Mouse (Mus musculus) stomach, postnatal 0 days (tissue): ENCODE data around the gene Dtx3l. TPM values are rescaled to one million over a fixed set of nuclear protein-coding genes. Genes with fewer than 3 reads are reported as not detected.

Experiments used
- ATAC-seq: fragments of 200-750 bp; cut with Nextera tagmentation; 2 replicates; pipeline ENCODE4 v1.8.0; 2017; ENCODE audit not compliant: low FRiP score, low TSS enrichment
- DNase-seq: peaks from one replicate; pipeline ENCODE4 v3.0.0-alpha.2; 2016; ENCODE audit warnings: low spot score
- H3K27ac ChIP-seq: fragments of 300-500 bp; sonication (generic); replicated peaks from 2 replicates; pipeline ENCODE4 v1.5.1; 2014; ENCODE audit warnings: mild to moderate bottlenecking, control low read depth
- H3K27me3 ChIP-seq: fragments of 300-500 bp; sonication (generic); 2 replicates; pipeline ENCODE4 v1.6.1; 2014; ENCODE audit warnings: low read length; ENCODE audit not compliant: control insufficient read depth, insufficient read depth
- H3K36me3 ChIP-seq: fragments of 300-500 bp; sonication (generic); 2 replicates; pipeline ENCODE4 v1.6.1; 2014; ENCODE audit warnings: low read length, mixed read lengths; ENCODE audit not compliant: control insufficient read depth, insufficient read depth
- H3K4me1 ChIP-seq: fragments of 300-500 bp; sonication (generic); replicated peaks from 2 replicates; pipeline ENCODE4 v1.6.1; 2014; ENCODE audit warnings: antibody characterized with exemption; ENCODE audit not compliant: control insufficient read depth, insufficient read depth
- H3K4me2 ChIP-seq: fragments of 300-500 bp; sonication (generic); replicated peaks from 2 replicates; pipeline ENCODE4 v1.6.1; 2014; ENCODE audit warnings: low read depth, mild to moderate bottlenecking, control low read depth, moderate library complexity
- H3K4me3 ChIP-seq: fragments of 300-500 bp; sonication (generic); 2 replicates; pipeline ENCODE4 v1.5.1; 2014; ENCODE audit warnings: low read depth, low read length, control low read depth
- H3K9ac ChIP-seq: fragments of 300-500 bp; sonication (generic); 2 replicates; pipeline ENCODE4 v1.6.1; 2014; ENCODE audit warnings: mild to moderate bottlenecking, low read length, control low read depth, mixed read lengths
- H3K9me3 ChIP-seq: fragments of 300-500 bp; sonication (generic); 2 replicates; pipeline ENCODE4 v1.6.1; 2016; ENCODE audit warnings: low read length; ENCODE audit not compliant: control insufficient read depth
- CTCF ChIP-seq: IDR thresholded peaks from 2 replicates; pipeline ENCODE4 v1.5.1; 2016; ENCODE audit warnings: antibody characterized with exemption, low read depth, mild to moderate bottlenecking, moderate library complexity
- EP300 ChIP-seq: optimal IDR thresholded peaks from 2 replicates; pipeline ENCODE3; 2016; ENCODE audit warnings: antibody characterized with exemption
- WGBS: fragments of 180-500 bp; shearing (Covaris S2); extraction: QIAGEN DNeasy Blood & Tissue Kit; methylation state at CpG from one replicate; pipeline ENCODE4 v1.1.7; 2014; 5-methylcytosine and 5-hydroxymethylcytosine counted together
- polyA plus RNA-seq: library from polyadenylated mRNA; unstranded; fragments of >200 nt; fragmentation: Nextera tagmentation; extraction: Ambion mirVana; gene quantifications from 2 replicates; pipeline ENCODE4 v1.2.1, GENCODE M21; 2015

Dtx3l gene
- polyA plus RNA-seq, 1 experiment from 2014 or later = 4.4 TPM

DNA sequence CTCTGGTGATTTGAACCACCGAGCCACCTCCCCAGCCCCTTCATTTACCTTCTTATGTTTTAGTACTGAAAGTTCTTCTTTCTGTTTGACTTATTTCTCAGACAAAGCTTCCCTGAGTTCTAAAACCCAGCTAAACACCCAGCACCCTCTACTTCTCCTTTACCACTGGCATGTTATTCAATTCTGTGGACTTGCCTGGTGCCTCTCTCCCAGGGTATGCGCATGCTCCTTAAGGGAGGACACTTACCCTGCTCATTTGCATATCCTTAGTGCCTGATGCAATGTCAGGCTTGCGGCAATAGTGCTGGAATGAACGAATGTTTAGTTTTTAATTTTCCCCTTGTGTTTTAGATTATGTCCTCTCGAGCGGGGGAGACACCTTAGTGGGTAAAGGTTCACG, 50.8 kb downstream of the Dtx3l start:
- TF ChIP-seq EP300 (no peak), CTCF (no peak)
- WGBS = 79% methylated on average over 7 of the region's 7 CpGs
- no peak for ATAC-seq
- H3K27ac ChIP-seq = no peak overlapping the region
- H3K36me3 ChIP-seq = no peaks in the 10 kb centered on the region
- no peaks in the 10 kb centered on the region for H3K27me3 ChIP-seq
- H3K4me2 ChIP-seq = no peak overlapping the region
- H3K9ac ChIP-seq = no peak overlapping the region
- no peak overlapping the region for H3K4me3 ChIP-seq
- H3K4me1 ChIP-seq = no peaks in the 10 kb centered on the region
- H3K9me3 ChIP-seq = no peaks in the 10 kb centered on the region
- no peak for DNase-seq

Other genes starting within 250 kb of the Dtx3l start
- gene Dirc2, start 169.8 kb downstream of the Dtx3l start, polyA plus RNA-seq = 10.9 and 11.5 TPM in 2 replicates
- gene Hspbap1, start 168.8 kb downstream of the Dtx3l start, polyA plus RNA-seq = 6.8 and 7.1 TPM in 2 replicates
- 1.4 and 1.7 TPM in 2 replicates for gene Parp14, start 67.6 kb downstream of the Dtx3l start, polyA plus RNA-seq
- gene Parp9, start 681 bp downstream of the Dtx3l start, polyA plus RNA-seq = 9.5 and 9.8 TPM in 2 replicates
- 19.5 and 20.3 TPM in 2 replicates for gene Kpna1, start 39.6 kb upstream of the Dtx3l start, polyA plus RNA-seq
- gene Wdr5b, start 102.0 kb upstream of the Dtx3l start, polyA plus RNA-seq = 5.1 TPM in 2 replicates
- gene Fam162a, start 132.4 kb upstream of the Dtx3l start, polyA plus RNA-seq = 416 and 424 TPM in 2 replicates
- gene Ccdc58, start 132.5 kb upstream of the Dtx3l start, polyA plus RNA-seq = 49.8 and 52.1 TPM in 2 replicates
- gene Csta1, start 192.1 kb upstream of the Dtx3l start, polyA plus RNA-seq = 107 and 119 TPM in 2 replicates
- gene Stfa2l1, start 217.7 kb upstream of the Dtx3l start, polyA plus RNA-seq = 0.82 and 1.8 TPM in 2 replicates
- 2.7 and 3.8 TPM in 2 replicates for gene Gm5483, start 245.1 kb upstream of the Dtx3l start, polyA plus RNA-seq